Mouse (Mus musculus) stomach, embryonic 14.5 days (tissue): ENCODE data around the gene Atxn7l1. TPM values are rescaled to one million over a fixed set of nuclear protein-coding genes. Genes with fewer than 3 reads are reported as not detected.

Source experiments
- ATAC-seq: fragments of 200-750 bp; cut with Nextera tagmentation; 2 replicates; pipeline ENCODE4 v1.8.0; 2017; ENCODE audit warnings: low read depth, moderate TSS enrichment; ENCODE audit not compliant: insufficient number of reproducible peaks, insufficient read depth, low FRiP score
- H3K27ac ChIP-seq: fragments of 300-500 bp; sonication (generic); 2 replicates; pipeline ENCODE4 v1.5.1; 2014; ENCODE audit warnings: mild to moderate bottlenecking, low read length, moderate library complexity, mixed read lengths
- H3K27me3 ChIP-seq: fragments of 300-500 bp; sonication (generic); 2 replicates; pipeline ENCODE4 v1.6.1; 2014; ENCODE audit warnings: low read length, control low read depth, mixed read lengths; ENCODE audit not compliant: control insufficient read depth, insufficient read depth
- H3K36me3 ChIP-seq: fragments of 300-500 bp; sonication (generic); 2 replicates; pipeline ENCODE4 v1.6.1; 2014; ENCODE audit warnings: mild to moderate bottlenecking, control low read depth, low read length, moderate library complexity, mixed read lengths; ENCODE audit not compliant: control insufficient read depth, insufficient read depth
- H3K4me1 ChIP-seq: fragments of 300-500 bp; sonication (generic); 2 replicates; pipeline ENCODE4 v1.6.1; 2014; ENCODE audit warnings: low read length, control low read depth, mixed read lengths; ENCODE audit not compliant: control insufficient read depth, insufficient read depth
- H3K4me2 ChIP-seq: fragments of 300-500 bp; sonication (generic); replicated peaks from 2 replicates; pipeline ENCODE4 v1.6.1; 2014; ENCODE audit warnings: low read depth, low read length, control low read depth
- H3K4me3 ChIP-seq: fragments of 300-500 bp; sonication (generic); 2 replicates; pipeline ENCODE4 v1.5.1; 2014; ENCODE audit warnings: low read depth, low read length, control low read depth
- H3K9ac ChIP-seq: fragments of 300-500 bp; sonication (generic); replicated peaks from 2 replicates; pipeline ENCODE4 v1.6.1; 2014; ENCODE audit warnings: low read depth, mild to moderate bottlenecking, control low read depth, low read length, moderate library complexity, mixed read lengths
- H3K9me3 ChIP-seq: fragments of 300-500 bp; sonication (generic); 2 replicates; pipeline ENCODE4 v1.6.1; 2016; ENCODE audit warnings: low read depth, low read length, control low read depth; ENCODE audit not compliant: control insufficient read depth
- WGBS: fragments of 180-500 bp; shearing (Covaris S2); extraction: QIAGEN DNeasy Blood & Tissue Kit; methylation state at CpG from one replicate; pipeline ENCODE4 v1.1.7; 2014; 5-methylcytosine and 5-hydroxymethylcytosine counted together
- polyA plus RNA-seq: library from polyadenylated mRNA; unstranded; fragments of >200 nt; fragmentation: Nextera tagmentation; extraction: Ambion mirVana; gene quantifications from 2 replicates; pipeline ENCODE4 v1.2.1, GENCODE M21; 2014

Atxn7l1 gene
- polyA plus RNA-seq, 1 experiment from 2014 or later: 21.5 TPM

- Histone ChIP-seq H3K4me3 (no peak overlapping the region), H3K4me1 (peaks cover 10% of the 10 kb centered on the region; the same call in 1 of the 2 replicates), H3K9me3 (no peaks in the 10 kb centered on the region), H3K9ac (no peak overlapping the region), H3K27ac (no peak overlapping the region), H3K4me2 (no peak overlapping the region), H3K27me3 (no peaks in the 10 kb centered on the region), H3K36me3 (no peaks in the 10 kb centered on the region)
- no peak for ATAC-seq
- WGBS: 77% methylated on average over 8 of the region's 8 CpGs
Measured at GRCm38 (mm10) chr12:33284344-33284936, 136.9 kb downstream of the Atxn7l1 start.

DNA sequence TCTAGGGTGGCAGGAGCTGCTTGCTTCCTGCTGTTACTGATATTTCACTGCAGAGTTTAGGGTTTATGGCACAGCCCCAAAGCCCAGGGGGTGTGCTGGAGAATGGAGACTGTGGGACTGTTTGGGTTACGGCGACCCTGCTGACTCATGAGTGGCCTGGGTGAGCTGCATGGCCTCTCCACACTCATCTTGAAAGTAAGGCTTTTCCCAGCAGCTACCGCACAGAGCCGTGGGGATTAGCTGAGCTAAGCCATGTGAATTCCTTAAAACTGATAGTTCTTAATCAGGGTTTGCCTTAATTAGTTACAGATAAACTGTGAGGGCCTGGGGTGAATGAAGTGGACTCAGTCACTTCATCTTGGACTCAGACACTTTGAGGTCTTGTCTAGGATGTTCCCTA is 137.9 kb downstream of the Atxn7l1 start:
- H3K36me3 ChIP-seq: no peaks in the 10 kb centered on the region
- no peaks in the 10 kb centered on the region for H3K9me3 ChIP-seq
- ATAC-seq: no peak
- WGBS: 43% methylated on average over 4 of the region's 4 CpGs
- H3K27ac ChIP-seq: no peak overlapping the region
- no peak overlapping the region for H3K4me3 ChIP-seq
- H3K27me3 ChIP-seq: no peaks in the 10 kb centered on the region
- H3K4me2 ChIP-seq: no peak overlapping the region
- H3K9ac ChIP-seq: no peak overlapping the region
- peaks cover 10% of the 10 kb centered on the region; the same call in 1 of the 2 replicates for H3K4me1 ChIP-seq

GRCm38 (mm10) chr12:33285933-33286649 is 138.6 kb downstream of the Atxn7l1 start:
- Histone ChIP-seq H3K4me3 (no peak overlapping the region), H3K4me2 (no peak overlapping the region), H3K27ac (no peak overlapping the region), H3K36me3 (no peaks in the 10 kb centered on the region), H3K27me3 (no peaks in the 10 kb centered on the region), H3K4me1 (peaks cover 10% of the 10 kb centered on the region; the same call in 1 of the 2 replicates), H3K9me3 (no peaks in the 10 kb centered on the region), H3K9ac (no peak overlapping the region)
- WGBS: 59% methylated on average over 9 of the region's 9 CpGs
- no peak for ATAC-seq

DNA sequence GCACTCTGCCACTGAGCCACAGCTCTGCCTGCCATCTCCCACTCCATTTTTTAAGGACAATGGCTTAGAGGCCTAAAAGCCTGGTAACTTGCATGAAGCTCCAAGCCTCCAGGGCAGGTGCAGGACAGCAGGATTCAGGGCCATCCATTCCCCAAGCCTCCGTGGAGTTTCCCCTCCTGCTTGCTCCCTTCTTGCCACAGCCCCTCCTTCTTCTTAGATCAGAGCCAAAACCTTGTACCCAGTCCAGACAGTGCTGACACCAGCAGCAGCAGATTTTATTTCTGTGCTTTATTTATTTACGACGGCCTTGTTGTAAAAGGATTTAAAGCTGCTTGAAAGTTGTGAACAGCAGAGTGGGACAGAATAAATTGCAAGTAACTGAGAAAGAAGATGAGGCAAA is 140.2 kb downstream of the Atxn7l1 start:
- Histone ChIP-seq H3K9ac (no peak overlapping the region), H3K4me1 (peaks cover 10% of the 10 kb centered on the region; the same call in 1 of the 2 replicates), H3K4me2 (no peak overlapping the region), H3K36me3 (no peaks in the 10 kb centered on the region), H3K27ac (no peak overlapping the region), H3K27me3 (no peaks in the 10 kb centered on the region), H3K9me3 (no peaks in the 10 kb centered on the region), H3K4me3 (no peak overlapping the region)
- no peak for ATAC-seq
- 59% methylated on average over 3 of the region's 3 CpGs for WGBS

- H3K4me2 ChIP-seq: no peak overlapping the region
- ATAC-seq: no peak
- H3K4me3 ChIP-seq: no peak overlapping the region
- no peak overlapping the region for H3K9ac ChIP-seq
- H3K27ac ChIP-seq: no peak overlapping the region
- H3K9me3 ChIP-seq: no peaks in the 10 kb centered on the region
- 49% methylated on average over 2 of the region's 2 CpGs for WGBS
- no peaks in the 10 kb centered on the region for H3K36me3 ChIP-seq
- H3K4me1 ChIP-seq: peaks cover 10% of the 10 kb centered on the region; the same call in 1 of the 2 replicates
- H3K27me3 ChIP-seq: no peaks in the 10 kb centered on the region
Measured at GRCm38 (mm10) chr12:33288746-33289145, 141.3 kb downstream of the Atxn7l1 start.

DNA sequence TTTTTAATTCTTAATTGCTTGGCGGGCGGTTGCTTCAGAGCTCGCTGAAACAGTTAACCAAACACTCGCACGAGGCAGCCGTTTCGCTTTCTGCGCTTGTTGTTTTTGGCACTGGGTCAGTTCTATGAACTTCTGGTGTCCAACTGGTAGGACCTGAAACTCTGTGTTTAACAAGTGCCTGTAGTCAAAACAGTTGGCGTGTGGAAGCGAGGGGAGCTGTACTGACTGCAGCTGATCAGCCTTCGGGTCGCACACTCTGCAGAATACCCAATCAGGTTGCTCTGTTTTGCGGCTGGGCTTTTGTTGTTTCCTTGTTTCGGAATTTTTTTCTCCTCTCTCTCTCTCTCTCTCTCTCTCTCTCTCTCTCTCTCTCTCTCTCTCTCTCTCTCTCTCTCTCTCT is 154.6 kb downstream of the Atxn7l1 start:
- ATAC-seq: peak; percentile 80
- H3K4me2 ChIP-seq: peak overlapping the region; percentile 96
- H3K4me1 ChIP-seq: 0 out of 2 replicates have a peak, but pooled peaks cover 10% of the 10 kb centered on the region
- H3K4me3 ChIP-seq: peak overlapping the region; percentile 43
- H3K9ac ChIP-seq: no peak overlapping the region
- WGBS: under 1% methylated on average over 14 of the region's 14 CpGs
- no peaks in the 10 kb centered on the region for H3K36me3 ChIP-seq
- no peak overlapping the region for H3K27ac ChIP-seq
- no peaks in the 10 kb centered on the region for H3K27me3 ChIP-seq
- no peaks in the 10 kb centered on the region for H3K9me3 ChIP-seq

DNA sequence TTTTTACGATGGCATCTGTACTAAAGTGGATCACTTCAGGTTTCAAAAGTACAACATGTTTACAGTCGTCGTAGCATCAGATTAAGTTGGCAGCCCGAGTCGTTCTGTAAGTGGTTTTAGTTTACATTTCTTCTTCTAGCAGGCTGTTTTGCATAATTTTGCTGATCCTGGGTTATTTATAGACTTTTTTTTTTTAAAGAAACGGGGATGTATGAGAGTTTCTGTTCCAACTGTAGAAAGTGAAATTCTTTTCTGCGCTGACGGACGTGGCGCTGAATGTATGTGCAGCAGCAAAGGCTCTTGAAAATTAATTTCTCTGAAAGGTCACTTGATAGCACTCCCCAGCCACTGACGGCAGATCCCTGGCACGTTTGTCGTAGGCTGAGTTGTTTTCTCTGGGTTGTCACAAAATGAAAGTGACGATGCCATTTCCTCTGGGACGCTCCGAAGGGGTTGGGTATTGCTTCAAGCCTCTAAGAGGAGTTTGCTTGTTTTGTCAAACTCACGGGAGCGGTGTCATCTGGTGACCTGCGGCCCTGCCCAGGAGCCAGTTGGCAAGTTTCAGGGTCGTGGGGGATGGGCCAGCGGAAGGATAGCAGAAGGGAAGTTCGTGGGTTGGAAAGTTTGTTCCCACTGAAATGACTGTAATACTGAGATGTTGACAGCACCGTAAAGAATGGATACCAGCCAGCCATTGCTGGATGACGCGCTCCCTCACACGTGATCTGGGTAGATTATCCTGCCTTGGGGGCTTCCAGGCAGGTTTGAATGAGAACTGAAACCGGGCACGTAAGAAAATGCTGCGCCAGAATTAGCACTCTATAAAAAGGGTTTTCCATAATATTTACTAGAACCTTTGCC is 155.3 kb downstream of the Atxn7l1 start:
- Histone ChIP-seq H3K36me3 (no peaks in the 10 kb centered on the region), H3K4me3 (peak overlapping the region; percentile 43), H3K4me1 (0 out of 2 replicates have a peak, but pooled peaks cover 10% of the 10 kb centered on the region), H3K27me3 (no peaks in the 10 kb centered on the region), H3K9me3 (no peaks in the 10 kb centered on the region), H3K9ac (peak overlapping the region; percentile 52), H3K27ac (peak overlapping the region; percentile 75; the same call in 1 of the 2 replicates), H3K4me2 (peak overlapping the region; percentile 96)
- no peak for ATAC-seq
- WGBS: 1% methylated on average over 29 of the region's 29 CpGs

GRCm38 (mm10) chr12:33303384-33303770 is 155.9 kb downstream of the Atxn7l1 start:
- H3K4me3 ChIP-seq: peak overlapping the region; percentile 43
- H3K36me3 ChIP-seq: no peaks in the 10 kb centered on the region
- peak overlapping the region; percentile 96 for H3K4me2 ChIP-seq
- 1% methylated on average over 9 of the region's 9 CpGs for WGBS
- H3K9me3 ChIP-seq: no peaks in the 10 kb centered on the region
- 0 out of 2 replicates have a peak, but pooled peaks cover 10% of the 10 kb centered on the region for H3K4me1 ChIP-seq
- H3K27ac ChIP-seq: peak overlapping the region; percentile 75; the same call in 1 of the 2 replicates
- peak; percentile 5; the same call in 1 of the 2 replicates for ATAC-seq
- no peak overlapping the region for H3K9ac ChIP-seq
- no peaks in the 10 kb centered on the region for H3K27me3 ChIP-seq
